Mouse (Mus musculus) megakaryocyte, embryonic 14.5 days (primary cell): ENCODE measurements around the gene Nop16.

Experiments
- FLI1 ChIP-seq: IDR thresholded peaks from 2 replicates; pipeline ENCODE4 v1.6.1; 2012; ENCODE audit warnings: low read length, inconsistent platforms, mixed read lengths
- GATA1 ChIP-seq: IDR thresholded peaks from 3 replicates; pipeline ENCODE4 v1.6.1; 2012; ENCODE audit warnings: mixed read lengths, low read length, inconsistent platforms, borderline replicate concordance

DNA sequence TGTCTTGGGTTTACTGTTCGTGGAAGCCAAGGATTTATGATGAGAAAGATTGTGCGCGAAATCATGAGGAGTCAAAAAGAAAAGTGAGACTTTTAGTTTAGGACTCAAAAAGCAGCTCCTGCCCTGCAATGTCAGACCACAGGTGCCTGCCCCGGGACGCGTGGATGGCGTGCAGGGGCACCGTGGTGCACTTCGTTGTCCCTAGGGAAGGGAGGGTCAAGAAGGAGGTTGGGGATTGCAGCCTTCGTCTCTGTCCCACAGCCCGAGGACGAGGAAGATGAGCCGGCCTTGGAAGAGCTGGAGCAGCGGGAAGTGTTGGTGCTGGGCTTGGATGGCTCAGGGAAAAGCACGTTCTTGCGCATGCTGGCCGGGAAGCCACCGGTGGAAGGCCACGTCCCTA, 14.4 kb downstream of the Nop16 start:
- TF ChIP-seq GATA1 (no peak), FLI1 (no peak)
